Comparison of ENCODE assay signal across 8 mouse cellular contexts in genomic region chr7:80114451-80115223, GRCm38 (mm10). TPM values are rescaled to one million over a fixed set of nuclear protein-coding genes. Genes with fewer than 3 reads are reported as not detected.
DNase-seq lines count a peak whose midpoint lies in the region; ATAC-seq and TF ChIP-seq lines count a peak whose summit lies in the region.

No protein-coding gene starts in this region.

- peak; percentile 80 for ATAC-seq in heart, embryonic 12.5 days (ENCODE audit: insufficient number of reproducible peaks, low FRiP score)
- peak; percentile 77 for ATAC-seq in kidney, embryonic 14.5 days (ENCODE audit: low FRiP score, low TSS enrichment)
- ATAC-seq in liver, embryonic 11.5 days (replicated peaks; ENCODE audit: low FRiP score), result peak; percentile 75
- peak; percentile 79 for ATAC-seq in midbrain, postnatal 0 days (ENCODE audit: low FRiP score)

- WGBS in bone marrow, adult 2 months, result under 1% methylated on average over 52 of the region's 52 CpGs
- under 1% methylated on average over 52 of the region's 52 CpGs for WGBS in heart, embryonic 12.5 days
- under 1% methylated on average over 51 of the region's 52 CpGs for WGBS in kidney, embryonic 14.5 days
- WGBS in liver, embryonic 11.5 days, result 1% methylated on average over 52 of the region's 52 CpGs
- under 1% methylated on average over 39 of the region's 52 CpGs for WGBS in midbrain, postnatal 0 days

- H3K27ac ChIP-seq in bone marrow, adult 2 months (ENCODE audit: control insufficient read depth, insufficient read depth, low read depth, low read length, poor library complexity), result peak overlapping the region; percentile 66
- H3K27ac ChIP-seq in embryonic fibroblast, embryonic 13.5 days (ENCODE audit: insufficient read depth, low read length), result peak overlapping the region; percentile 63
- H3K27ac ChIP-seq in heart, embryonic 12.5 days (ENCODE audit: poor library complexity, severe bottlenecking), result peak overlapping the region; percentile 99
- peak overlapping the region; percentile 97 for H3K27ac ChIP-seq in kidney, embryonic 14.5 days (ENCODE audit: low read depth, low read length)
- H3K27ac ChIP-seq in liver, embryonic 11.5 days (ENCODE audit: low read depth, low read length), result peak overlapping the region; percentile 57
- peak overlapping the region; percentile 98 for H3K27ac ChIP-seq in midbrain, postnatal 0 days (ENCODE audit: low read depth, low read length)

- H3K36me3 ChIP-seq in heart, embryonic 12.5 days, result peaks cover 20% of the 10 kb centered on the region
- H3K36me3 ChIP-seq in kidney, embryonic 14.5 days (ENCODE audit: control insufficient read depth, insufficient read depth, low read length), result peaks cover 12% of the 10 kb centered on the region; the same call in 1 of the 2 replicates
- H3K36me3 ChIP-seq in liver, embryonic 11.5 days (ENCODE audit: control insufficient read depth, insufficient read depth, low read length), result no peaks in the 10 kb centered on the region; the same call in 1 of the 2 replicates
- no peaks in the 10 kb centered on the region for H3K36me3 ChIP-seq in midbrain, postnatal 0 days (ENCODE audit: insufficient read depth, low read length)

- peaks cover 2% of the 10 kb centered on the region; the same call in 1 of the 2 replicates for H3K4me1 ChIP-seq in bone marrow, adult 2 months (ENCODE audit: control insufficient read depth, insufficient read depth, low read length)
- peaks cover 7% of the 10 kb centered on the region for H3K4me1 ChIP-seq in embryonic fibroblast, embryonic 13.5 days (ENCODE audit: control insufficient read depth, insufficient read depth, low read length)
- H3K4me1 ChIP-seq in heart, embryonic 12.5 days (replicated peaks), result peaks cover 61% of the 10 kb centered on the region
- peaks cover 29% of the 10 kb centered on the region for H3K4me1 ChIP-seq in kidney, embryonic 14.5 days (ENCODE audit: control insufficient read depth, insufficient read depth, low read length)
- peaks cover 34% of the 10 kb centered on the region for H3K4me1 ChIP-seq in liver, embryonic 11.5 days (replicated peaks; ENCODE audit: control insufficient read depth, insufficient read depth, low read length)
- peaks cover 8% of the 10 kb centered on the region; the same call in 1 of the 2 replicates for H3K4me1 ChIP-seq in midbrain, postnatal 0 days (ENCODE audit: insufficient read depth, low read length)

- H3K9ac ChIP-seq in heart, embryonic 12.5 days, result peak overlapping the region; percentile 97
- peak overlapping the region; percentile 99 for H3K9ac ChIP-seq in kidney, embryonic 14.5 days (ENCODE audit: low read depth, low read length)
- peak overlapping the region; percentile 91 for H3K9ac ChIP-seq in liver, embryonic 11.5 days (ENCODE audit: low read depth, low read length)
- H3K9ac ChIP-seq in midbrain, postnatal 0 days (replicated peaks; ENCODE audit: low read length, poor library complexity, severe bottlenecking), result peak overlapping the region; percentile 96

- TF ChIP-seq CTCF in bone marrow, adult 2 months (IDR thresholded peaks at IDR 0.05; ENCODE audit: control insufficient read depth, insufficient read depth, low read length), result no peak
- no peak for TF ChIP-seq CTCF in embryonic fibroblast, embryonic 13.5 days (IDR thresholded peaks at IDR 0.05; ENCODE audit: borderline replicate concordance, insufficient read depth, low read length)
- peak; percentile 23 for TF ChIP-seq CTCF in midbrain, postnatal 0 days (IDR thresholded peaks at IDR 0.05)

- no peaks in the 10 kb centered on the region for H3K27me3 ChIP-seq in heart, embryonic 12.5 days (replicated peaks)
- no peaks in the 10 kb centered on the region for H3K27me3 ChIP-seq in kidney, embryonic 14.5 days (ENCODE audit: control insufficient read depth, insufficient read depth, low read length)
- no peaks in the 10 kb centered on the region for H3K27me3 ChIP-seq in liver, embryonic 11.5 days (replicated peaks; ENCODE audit: control insufficient read depth, insufficient read depth, low read length)
- H3K27me3 ChIP-seq in midbrain, postnatal 0 days (ENCODE audit: insufficient read depth, low read length), result no peaks in the 10 kb centered on the region

- H3K4me3 ChIP-seq in bone marrow, adult 2 months (replicated peaks; ENCODE audit: control insufficient read depth, low read depth, low read length), result peak overlapping the region; percentile 81
- H3K4me3 ChIP-seq in embryonic fibroblast, embryonic 13.5 days (ENCODE audit: insufficient read depth, low read length), result peak overlapping the region; percentile 58
- peak overlapping the region; percentile 83 for H3K4me3 ChIP-seq in heart, embryonic 12.5 days
- H3K4me3 ChIP-seq in kidney, embryonic 14.5 days (ENCODE audit: low read length), result peak overlapping the region; percentile 98
- H3K4me3 ChIP-seq in liver, embryonic 11.5 days (ENCODE audit: low read depth, low read length), result peak overlapping the region; percentile 87
- H3K4me3 ChIP-seq in midbrain, postnatal 0 days (ENCODE audit: low read depth, low read length), result peak overlapping the region; percentile 77

- no peaks in the 10 kb centered on the region for H3K9me3 ChIP-seq in heart, embryonic 12.5 days (replicated peaks)
- H3K9me3 ChIP-seq in kidney, embryonic 14.5 days (ENCODE audit: control insufficient read depth, low read length), result no peaks in the 10 kb centered on the region
- no peaks in the 10 kb centered on the region for H3K9me3 ChIP-seq in liver, embryonic 11.5 days (ENCODE audit: control insufficient read depth, low read length)
- H3K9me3 ChIP-seq in midbrain, postnatal 0 days (ENCODE audit: low read length), result no peaks in the 10 kb centered on the region

- 0 out of 2 replicates have a peak, but pooled peaks have one; percentile 40 for TF ChIP-seq POLR2A in bone marrow, adult 2 months (IDR thresholded peaks at IDR 0.05; ENCODE audit: borderline replicate concordance, control insufficient read depth, low read depth, low read length)
- peak; percentile 71 for TF ChIP-seq POLR2A in embryonic fibroblast, embryonic 13.5 days (IDR thresholded peaks at IDR 0.05; ENCODE audit: low read depth, low read length)

- H3K4me2 ChIP-seq in heart, embryonic 12.5 days, result peak overlapping the region; percentile 96
- H3K4me2 ChIP-seq in kidney, embryonic 14.5 days (replicated peaks; ENCODE audit: low read depth, low read length), result peak overlapping the region; percentile 84
- H3K4me2 ChIP-seq in liver, embryonic 11.5 days, result peak overlapping the region; percentile 98
- peak overlapping the region; percentile 85 for H3K4me2 ChIP-seq in midbrain, postnatal 0 days (ENCODE audit: low read depth, low read length, poor library complexity, severe bottlenecking)

- peak; percentile 28 for DNase-seq in CD4-positive, CD25-positive, alpha-beta regulatory T cell, adult 2 months (ENCODE audit: low read depth, low spot score)
- peak; percentile 74 for DNase-seq in liver, embryonic 11.5 days (ENCODE audit: low spot score)
- peak; percentile 72 for DNase-seq in midbrain, postnatal 0 days (ENCODE audit: low spot score)
- peak; percentile 45 for DNase-seq in testis, postnatal 14 days (ENCODE audit: low spot score)

RNA-seq across cellular contexts. Expression of gene Idh2, which starts 0.6 kb away (rescaled TPM):
- 20.9 and 43.5 TPM in 2 replicates for polyA plus RNA-seq in bone marrow, adult 2 months (2011; ENCODE audit: insufficient read depth, insufficient read length, low replicate concordance, missing spikeins)
- polyA plus RNA-seq in embryonic fibroblast, embryonic 13.5 days (2011; ENCODE audit: insufficient read length, low read depth, missing spikeins), result 84.2 and 116 TPM in 2 replicates
- polyA plus RNA-seq in heart, embryonic 12.5 days (2016; fragmentation: Nextera tagmentation; extraction: Ambion mirVana), result 1,569 and 1,607 TPM in 2 replicates
- polyA plus RNA-seq in kidney, embryonic 14.5 days (2014; fragmentation: Nextera tagmentation; extraction: Ambion mirVana), result 549 and 658 TPM in 2 replicates
- 259 and 268 TPM in 2 replicates for polyA plus RNA-seq in liver, embryonic 11.5 days (2014; fragmentation: Nextera tagmentation; extraction: Ambion mirVana)
- 122 and 136 TPM in 2 replicates for total RNA-seq in midbrain, postnatal 0 days (2014; rRNA removed)
- polyA plus RNA-seq in midbrain, postnatal 0 days (2015; fragmentation: Nextera tagmentation; extraction: Ambion mirVana), result 115 and 124 TPM in 2 replicates

Comparison
In these comparisons a context has a peak if more than half of its experiments do, and no peak if none do; other contexts are left out.
1. Peak in every context shown above with its lines: DNase-seq, ATAC-seq, H3K4me3 ChIP-seq and H3K27ac ChIP-seq.